Mouse (Mus musculus) cerebral cortex, adult 2 months (tissue): ENCODE data around the gene Gm20388.

Experiments
- WGBS: fragments of 180-500 bp; shearing (Covaris S2); methylation state at CpG from one replicate; pipeline ENCODE4 v1.1.7; 2018; 5-methylcytosine and 5-hydroxymethylcytosine counted together

Gene Gm20388

DNA sequence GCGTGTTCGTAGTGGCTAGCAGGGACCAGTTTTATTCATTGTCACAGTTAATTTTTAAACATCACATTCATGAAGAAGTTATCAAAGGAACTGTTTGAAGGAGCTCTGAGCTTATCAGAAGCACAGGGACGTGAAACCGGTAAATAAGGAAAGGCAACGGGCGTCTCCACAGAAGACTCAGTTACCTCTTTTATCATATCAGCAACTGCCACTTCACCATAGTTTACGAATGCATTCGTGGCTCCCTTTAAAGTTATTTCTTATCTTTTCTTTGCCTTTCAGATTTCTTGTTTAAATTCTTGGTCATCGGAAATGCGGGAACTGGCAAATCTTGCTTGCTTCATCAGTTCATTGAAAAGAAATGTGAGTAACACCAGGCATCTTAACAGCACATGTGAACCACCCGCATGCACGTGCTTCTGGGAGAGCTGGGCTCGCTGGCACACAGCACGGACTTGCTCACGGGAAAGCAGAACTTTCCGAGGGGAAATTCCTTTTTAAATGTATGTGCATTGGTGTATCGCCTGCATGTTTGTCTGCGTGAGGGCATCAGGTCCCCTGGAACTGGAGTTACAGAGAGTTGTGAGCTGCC is 3913.0 kb downstream of the Gm20388 start:
- 61% methylated on average over 18 of the region's 18 CpGs for WGBS

DNA sequence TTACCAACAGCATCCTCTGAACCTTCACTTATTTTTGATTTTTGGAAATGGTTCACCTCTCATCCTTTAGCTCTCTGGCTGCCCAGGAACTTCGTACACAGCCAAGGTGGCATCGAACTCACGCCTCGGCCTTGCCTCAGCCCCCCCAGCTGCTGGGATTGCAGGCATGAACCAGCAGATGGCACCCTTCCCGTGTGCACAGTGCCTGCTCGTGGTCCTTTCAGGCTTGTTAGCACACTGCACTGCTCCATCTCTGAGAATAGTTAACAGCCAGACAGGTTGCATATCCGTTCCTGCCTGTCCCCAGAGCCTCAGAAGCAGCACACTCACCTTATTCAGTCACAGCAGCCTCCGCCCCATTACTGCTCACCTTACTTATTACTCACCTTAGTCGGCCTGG is 3915.4 kb downstream of the Gm20388 start:
- 43% methylated on average over 9 of the region's 9 CpGs for WGBS

GRCm38 (mm10) chr8:123826758-123827157 is 3916.1 kb downstream of the Gm20388 start:
- WGBS, result 68% methylated on average over 7 of the region's 7 CpGs

- 87% methylated on average over 13 of the region's 13 CpGs for WGBS
Measured at GRCm38 (mm10) chr8:123827523-123827922, 3916.9 kb downstream of the Gm20388 start.

DNA sequence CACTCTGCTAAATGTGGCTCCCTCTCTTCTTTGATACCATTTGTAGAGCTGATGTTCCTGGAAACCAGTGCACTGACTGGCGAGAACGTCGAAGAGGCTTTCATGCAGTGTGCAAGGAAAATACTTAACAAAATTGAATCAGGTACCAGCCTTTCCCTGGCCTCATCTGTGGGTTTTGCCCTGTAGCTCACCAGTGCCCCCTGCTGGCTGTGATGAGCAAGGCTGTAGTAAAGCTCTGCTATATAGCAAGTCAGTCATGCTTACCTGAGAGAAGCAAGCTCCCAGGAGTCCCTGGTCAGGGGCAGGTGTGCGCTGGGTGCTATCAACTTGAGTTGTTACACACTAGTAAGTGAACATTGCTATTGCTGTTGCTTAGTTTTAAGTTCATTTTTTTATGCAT is 3922.1 kb downstream of the Gm20388 start:
- WGBS, result 83% methylated on average over 4 of the region's 4 CpGs

DNA sequence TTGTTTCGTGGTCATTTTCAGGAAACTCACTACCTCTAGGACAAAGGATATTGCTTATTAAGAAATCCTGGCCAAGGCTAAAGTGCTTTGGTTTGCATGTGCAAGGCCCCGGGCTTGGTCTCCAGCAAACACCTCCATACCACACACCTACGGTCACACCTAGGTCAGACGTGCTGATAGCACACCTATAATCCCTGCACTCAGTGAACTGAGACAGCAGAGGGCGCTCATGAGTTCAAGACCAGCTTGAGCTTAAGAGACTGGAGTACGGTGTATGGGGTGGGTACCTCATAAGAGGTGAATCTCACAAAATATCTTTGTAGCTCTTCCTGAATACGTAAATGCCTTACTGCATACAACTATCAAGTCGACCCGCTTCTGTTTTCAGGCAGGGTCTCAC is 3924.8 kb downstream of the Gm20388 start:
- WGBS, result 47% methylated on average over 9 of the region's 9 CpGs

GRCm38 (mm10) chr8:123836354-123836753 is 3925.7 kb downstream of the Gm20388 start:
- 52% methylated on average over 6 of the region's 6 CpGs for WGBS

- 79% methylated on average over 9 of the region's 9 CpGs for WGBS
Measured at GRCm38 (mm10) chr8:123838496-123838895, 3927.9 kb downstream of the Gm20388 start.

- WGBS, result 49% methylated on average over 15 of the region's 15 CpGs
Measured at GRCm38 (mm10) chr8:123840578-123841345, 3930.1 kb downstream of the Gm20388 start.

DNA sequence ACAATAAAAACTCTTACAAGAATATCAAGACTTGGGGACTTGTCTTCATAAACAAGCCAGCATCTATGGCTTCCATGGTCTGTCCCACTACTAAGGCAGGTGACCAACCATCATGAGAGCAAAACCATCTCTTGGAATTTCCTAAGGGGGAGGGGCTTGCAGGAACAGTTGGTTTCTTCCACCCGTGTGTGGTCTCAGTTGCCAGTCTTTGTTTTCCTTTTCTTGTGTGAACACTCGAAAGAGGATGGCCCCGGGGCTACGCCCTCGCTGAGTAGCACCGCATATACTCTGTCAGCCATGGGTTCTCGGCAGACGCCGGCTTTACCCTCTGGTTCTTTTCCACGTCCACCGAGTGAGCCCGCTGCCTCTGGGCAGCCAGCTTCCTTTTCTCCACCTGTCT is 3931.4 kb downstream of the Gm20388 start:
- WGBS, result 64% methylated on average over 12 of the region's 12 CpGs

GRCm38 (mm10) chr8:123844341-123844740 is 3933.7 kb downstream of the Gm20388 start:
- 55% methylated on average over 7 of the region's 7 CpGs for WGBS

DNA sequence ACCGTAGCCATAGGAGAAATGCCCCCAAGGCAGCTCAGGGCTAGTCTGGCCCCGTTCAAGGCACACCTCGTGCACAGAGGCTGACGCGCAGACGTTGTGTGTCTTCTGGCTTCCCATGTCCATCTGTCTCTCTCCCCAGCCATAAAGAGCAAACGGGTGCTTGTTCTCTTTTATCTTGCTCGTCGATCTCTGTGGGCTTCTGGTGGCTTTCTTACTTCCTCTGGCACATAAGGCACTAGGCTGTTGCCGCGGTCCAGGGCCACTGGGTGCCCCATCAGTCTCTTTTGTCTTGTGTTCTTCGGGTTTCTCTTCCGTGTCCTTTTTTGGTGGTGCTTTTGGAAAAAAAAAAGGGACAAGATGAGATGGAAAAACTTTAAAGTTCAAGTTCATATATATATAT is 3934.5 kb downstream of the Gm20388 start:
- WGBS, result 64% methylated on average over 13 of the region's 13 CpGs

DNA sequence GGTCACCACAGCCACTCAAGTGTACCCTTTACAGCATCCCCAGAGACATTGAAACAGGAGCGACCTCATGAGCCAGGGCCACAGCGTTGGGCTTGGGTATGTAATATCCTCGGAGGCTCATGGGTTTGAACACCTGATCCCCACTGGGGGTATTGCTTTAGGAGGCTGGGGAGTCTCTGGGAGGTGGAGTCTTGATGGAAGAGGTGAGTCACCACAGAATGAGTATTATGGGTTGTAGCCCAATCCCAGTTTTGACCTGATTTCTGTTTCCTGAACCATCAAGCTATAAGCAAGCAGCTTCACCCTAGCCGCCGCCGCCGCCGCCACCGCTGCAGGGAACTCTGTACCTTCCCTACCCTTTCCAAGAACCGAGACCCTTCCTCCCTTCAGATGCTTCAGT is 3935.3 kb downstream of the Gm20388 start:
- WGBS, result 84% methylated on average over 10 of the region's 10 CpGs

DNA sequence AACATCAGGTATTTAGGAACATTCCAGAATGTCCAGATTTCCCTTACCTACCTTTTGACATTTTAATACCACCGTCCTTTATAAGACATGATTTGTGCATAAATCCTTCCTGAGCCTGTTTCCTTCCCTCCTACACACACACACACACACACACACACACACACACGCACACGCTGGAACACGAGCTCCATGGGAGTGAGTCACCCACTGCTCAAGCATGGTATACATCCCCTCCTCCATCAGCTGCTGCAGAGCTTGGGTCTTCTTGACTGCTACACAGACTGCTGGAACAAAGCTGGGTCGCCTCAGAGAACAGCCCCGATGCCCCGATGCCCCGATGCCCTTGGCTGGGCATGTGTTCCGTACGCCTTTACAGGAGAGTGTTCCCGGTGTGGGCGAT is 3935.9 kb downstream of the Gm20388 start:
- WGBS, result 44% methylated on average over 12 of the region's 12 CpGs

DNA sequence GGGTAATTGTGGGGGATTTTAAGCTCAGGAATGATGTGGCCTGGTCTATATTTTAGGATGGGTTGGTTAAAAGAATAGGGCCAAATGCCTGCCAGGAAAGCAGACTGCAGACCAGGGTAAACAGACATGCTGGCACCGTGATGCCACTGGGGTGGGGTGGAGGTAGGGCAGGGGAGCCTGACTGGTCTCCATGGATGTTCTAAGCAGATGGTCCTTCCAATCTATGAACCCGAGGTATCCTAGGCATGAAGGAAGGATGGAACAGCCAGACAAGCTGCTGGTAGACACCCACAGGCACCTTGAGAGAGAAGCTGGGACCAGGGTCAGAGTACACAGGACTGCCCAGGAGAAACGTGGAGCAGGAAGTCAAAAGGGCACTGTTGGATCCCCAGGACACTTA is 3936.9 kb downstream of the Gm20388 start:
- 41% methylated on average over 3 of the region's 3 CpGs for WGBS

DNA sequence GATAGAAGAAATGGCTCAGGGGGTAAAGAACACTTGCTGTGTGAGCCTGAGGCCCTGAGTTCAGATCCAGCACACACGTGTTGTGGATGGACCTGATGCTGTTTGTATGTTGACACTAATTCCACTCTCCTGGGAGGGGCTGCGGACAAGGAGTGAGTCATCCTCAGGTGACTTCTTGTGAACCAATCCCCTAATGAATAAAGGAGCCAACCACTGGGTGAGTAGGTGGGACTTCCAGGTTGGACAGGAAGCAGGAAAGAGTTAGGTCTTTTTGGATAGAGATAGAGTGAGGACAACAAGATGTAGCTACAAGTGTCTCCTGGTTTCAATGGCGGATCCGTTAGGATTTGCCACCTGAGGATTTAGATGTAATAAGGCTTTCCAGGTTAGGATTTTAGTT is 3938.7 kb downstream of the Gm20388 start:
- 82% methylated on average over 4 of the region's 4 CpGs for WGBS

GRCm38 (mm10) chr8:123851590-123851989 is 3940.9 kb downstream of the Gm20388 start:
- WGBS, result 39% methylated on average over 5 of the region's 5 CpGs

- WGBS, result 41% methylated on average over 1 of the region's 1 CpGs
Measured at GRCm38 (mm10) chr8:123854252-123854651, 3943.6 kb downstream of the Gm20388 start.

GRCm38 (mm10) chr8:123854733-123855475 is 3944.3 kb downstream of the Gm20388 start:
- 72% methylated on average over 9 of the region's 9 CpGs for WGBS

GRCm38 (mm10) chr8:123857361-123857760 is 3946.7 kb downstream of the Gm20388 start:
- WGBS, result 35% methylated on average over 3 of the region's 3 CpGs

GRCm38 (mm10) chr8:123858574-123858940 is 3947.9 kb downstream of the Gm20388 start:
- 2% methylated on average over 17 of the region's 17 CpGs for WGBS

GRCm38 (mm10) chr8:123858941-123859647 is 3948.5 kb downstream of the Gm20388 start:
- under 1% methylated on average over 74 of the region's 79 CpGs for WGBS
